Comparison of ENCODE assay signal across 19 mouse cellular contexts in genomic region chr3:131169161-131169560, GRCm38 (mm10).
"Had no signal": no experiment of that assay in that cellular context is flagged by ENCODE, and none has a peak within 500 bp of the region (broad histone marks: within the 10 kb centered on the region; RNA-seq: fewer than 3 reads in every experiment).

No protein-coding gene starts in this region.

- DNase-seq: liver, postnatal 0 days; lung, adult 2 months; lung, postnatal 14 days; lung, postnatal 36 days; retina, postnatal 1 day; right cerebral cortex, postnatal 14 days; thymus, adult 2 months; thymus, postnatal 25 days; thymus, postnatal 4 days had no signal

- H3K4me1 ChIP-seq: megakaryocyte, embryonic 14.5 days; neural tube, embryonic 15.5 days; stomach, embryonic 15.5 days had no signal

- H3K9ac ChIP-seq: liver, postnatal 0 days; lung, embryonic 15.5 days; midbrain, embryonic 13.5 days; midbrain, embryonic 15.5 days; neural tube, embryonic 13.5 days; neural tube, embryonic 15.5 days; stomach, embryonic 15.5 days had no signal

- H3K27ac ChIP-seq: lung, embryonic 15.5 days; macrophage; midbrain, embryonic 13.5 days; midbrain, embryonic 15.5 days; neural tube, embryonic 13.5 days; neural tube, embryonic 15.5 days; stomach, embryonic 15.5 days; stomach, postnatal 0 days had no signal

- H3K27me3 ChIP-seq: lung, embryonic 15.5 days; midbrain, embryonic 13.5 days; midbrain, embryonic 15.5 days; neural tube, embryonic 13.5 days; neural tube, embryonic 15.5 days; stomach, embryonic 15.5 days had no signal

- H3K36me3 ChIP-seq: lung, embryonic 15.5 days; midbrain, embryonic 13.5 days; midbrain, embryonic 15.5 days; neural tube, embryonic 13.5 days; neural tube, embryonic 15.5 days; stomach, embryonic 15.5 days had no signal

- H3K9me3 ChIP-seq: lung, embryonic 15.5 days; midbrain, embryonic 13.5 days; midbrain, embryonic 15.5 days; neural tube, embryonic 13.5 days; neural tube, embryonic 15.5 days; stomach, embryonic 15.5 days had no signal

- H3K4me2 ChIP-seq: lung, embryonic 15.5 days; midbrain, embryonic 11.5 days; midbrain, embryonic 13.5 days; midbrain, embryonic 15.5 days; neural tube, embryonic 13.5 days; neural tube, embryonic 15.5 days; stomach, embryonic 15.5 days had no signal

- H3K4me3 ChIP-seq: lung, embryonic 15.5 days; megakaryocyte, embryonic 14.5 days; midbrain, embryonic 13.5 days; midbrain, embryonic 15.5 days; neural tube, embryonic 13.5 days; neural tube, embryonic 15.5 days; stomach, embryonic 15.5 days had no signal
